Mouse (Mus musculus): ENCODE results near the gene Rmnd1. TPM values are rescaled to one million over a fixed set of nuclear protein-coding genes. Genes with fewer than 3 reads are reported as not detected.

Rmnd1 gene
- total RNA-seq, 2 experiments from 2014 or later = 38.2 to 39.9 TPM

Other genes with a start within 250 kb of the Rmnd1 start
- 10 to 100 TPM in 1 of 2 experiments, 1 to 10 TPM in 1; 10.0 to 13.0 TPM for gene Akap12, start 166.0 kb downstream of the Rmnd1 start, total RNA-seq (2021)
- 1 to 10 TPM; 4.6 to 4.8 TPM for gene Zbtb2, start 44.3 kb downstream of the Rmnd1 start, total RNA-seq (2021)
- 10 to 100 TPM in 1 of 2 experiments, 1 to 10 TPM in 1; 9.8 to 11.1 TPM for gene Armt1, start 79 bp upstream of the Rmnd1 start, total RNA-seq (2021)
- gene Ccdc170, start 50.1 kb upstream of the Rmnd1 start, total RNA-seq (2021) = under 1 TPM; 0.28 to 0.38 TPM
- gene Esr1, start 179.2 kb upstream of the Rmnd1 start, total RNA-seq (2021) = 10 to 100 TPM; 30.8 to 37.8 TPM